8 mouse cellular contexts compared by ENCODE assay signal in genomic region chr16:23988466-23989208, GRCm38 (mm10). TPM values are rescaled to one million over a fixed set of nuclear protein-coding genes. Genes with fewer than 3 reads are reported as not detected.
DNase-seq lines count a peak whose midpoint lies in the region; ATAC-seq lines count a peak whose summit lies in the region.

Gm37419 (plus strand) TSS chr16:23988482.
Bcl6 (minus strand) TSS chr16:23988852.

- peak; percentile 83 for ATAC-seq in midbrain, embryonic 12.5 days (ENCODE audit: low FRiP score, low read depth)

- H3K27me3 ChIP-seq in embryonic facial prominence, embryonic 10.5 days (replicated peaks; ENCODE audit: low read depth, poor library complexity, severe bottlenecking): peaks cover 50% of the 10 kb centered on the region
- peaks cover 38% of the 10 kb centered on the region for H3K27me3 ChIP-seq in limb, embryonic 10.5 days (ENCODE audit: low read depth, poor library complexity, severe bottlenecking)
- H3K27me3 ChIP-seq in midbrain, embryonic 12.5 days: peaks cover 33% of the 10 kb centered on the region

- peak; percentile 87 for DNase-seq in adrenal gland, postnatal 14 days
- peak; percentile 88 for DNase-seq in embryonic facial prominence, embryonic 10.5 days (ENCODE audit: low spot score)
- DNase-seq in heart, adult 18-20 months: peak; percentile 90 to 93
- peak; percentile 92 for DNase-seq in kidney, adult 18-20 months
- peak; percentile 88 for DNase-seq in limb, embryonic 10.5 days (ENCODE audit: low spot score)
- peak; percentile 97 for DNase-seq in skeletal muscle tissue, adult 2 months (ENCODE audit: low read depth, low spot score)
- no peak for DNase-seq in MN1 (ENCODE audit: low spot score)

- no peaks in the 10 kb centered on the region for H3K36me3 ChIP-seq in embryonic facial prominence, embryonic 10.5 days (replicated peaks)
- no peaks in the 10 kb centered on the region for H3K36me3 ChIP-seq in limb, embryonic 10.5 days
- no peaks in the 10 kb centered on the region for H3K36me3 ChIP-seq in midbrain, embryonic 12.5 days

- peaks cover 54% of the 10 kb centered on the region for H3K4me1 ChIP-seq in embryonic facial prominence, embryonic 10.5 days
- H3K4me1 ChIP-seq in limb, embryonic 10.5 days: peaks cover 46% of the 10 kb centered on the region
- peaks cover 41% of the 10 kb centered on the region for H3K4me1 ChIP-seq in midbrain, embryonic 12.5 days

- H3K27ac ChIP-seq in embryonic facial prominence, embryonic 10.5 days (replicated peaks): peak within 1 kb of the TSS; percentile 99
- peak within 1 kb of the TSS; percentile 99 for H3K27ac ChIP-seq in limb, embryonic 10.5 days
- H3K27ac ChIP-seq in midbrain, embryonic 12.5 days (replicated peaks): peak within 1 kb of the TSS; percentile 97

- peak within 1 kb of the TSS; percentile 98 for H3K4me2 ChIP-seq in midbrain, embryonic 12.5 days (replicated peaks)

- no peaks in the 10 kb centered on the region for H3K9me3 ChIP-seq in embryonic facial prominence, embryonic 10.5 days
- H3K9me3 ChIP-seq in limb, embryonic 10.5 days (replicated peaks): no peaks in the 10 kb centered on the region
- H3K9me3 ChIP-seq in midbrain, embryonic 12.5 days: no peaks in the 10 kb centered on the region

- peak within 1 kb of the TSS; percentile 85 for H3K4me3 ChIP-seq in embryonic facial prominence, embryonic 10.5 days
- H3K4me3 ChIP-seq in limb, embryonic 10.5 days: peak within 1 kb of the TSS; percentile 64
- H3K4me3 ChIP-seq in midbrain, embryonic 12.5 days: peak within 1 kb of the TSS; percentile 68

- WGBS in embryonic facial prominence, embryonic 10.5 days: under 1% methylated on average over 68 of the region's 68 CpGs
- under 1% methylated on average over 68 of the region's 68 CpGs for WGBS in limb, embryonic 10.5 days
- under 1% methylated on average over 68 of the region's 68 CpGs for WGBS in midbrain, embryonic 12.5 days

- H3K9ac ChIP-seq in midbrain, embryonic 12.5 days (replicated peaks): peak within 1 kb of the TSS; percentile 77

RNA-seq across cellular contexts. Expression of gene Gm37419, which starts in this region (rescaled TPM):
- not detected in 2 replicates for total RNA-seq in adrenal gland, postnatal 14 days (2021)
- polyA plus RNA-seq in embryonic facial prominence, embryonic 10.5 days (2016; fragmentation: Nextera tagmentation; extraction: Ambion mirVana): not detected in 2 replicates
- total RNA-seq in heart, adult 18-20 months (2021): not detected
- not detected in 2 replicates for polyA plus RNA-seq in limb, embryonic 10.5 days (2016; fragmentation: Nextera tagmentation; extraction: Ambion mirVana)
- polyA plus RNA-seq in midbrain, embryonic 12.5 days (2016; fragmentation: Nextera tagmentation; extraction: Ambion mirVana): not detected in 2 replicates

RNA-seq across cellular contexts. Expression of gene Bcl6, which starts in this region (rescaled TPM):
- 48.4 and 72.0 TPM in 2 replicates for total RNA-seq in adrenal gland, postnatal 14 days (2021)
- 0.16 and 0.25 TPM in 2 replicates for polyA plus RNA-seq in embryonic facial prominence, embryonic 10.5 days (2016; fragmentation: Nextera tagmentation; extraction: Ambion mirVana)
- 10 to 100 TPM; 21.2 to 24.4 TPM for total RNA-seq in heart, adult 18-20 months (2021)
- polyA plus RNA-seq in limb, embryonic 10.5 days (2016; fragmentation: Nextera tagmentation; extraction: Ambion mirVana): 0.08 and 0.10 TPM in 2 replicates
- 0.15 and 0.25 TPM in 2 replicates for polyA plus RNA-seq in midbrain, embryonic 12.5 days (2016; fragmentation: Nextera tagmentation; extraction: Ambion mirVana)

Comparison
In these comparisons a context has a peak if more than half of its experiments do, and no peak if none do; other contexts are left out.
1. Peak in DNase-seq, H3K4me3 ChIP-seq and H3K27ac ChIP-seq in embryonic facial prominence, embryonic 10.5 days; RNA of the genes that start here not detected or under 1 TPM.
2. Peak in DNase-seq, H3K4me3 ChIP-seq and H3K27ac ChIP-seq in limb, embryonic 10.5 days; RNA of the genes that start here not detected or under 1 TPM.
3. Peak in ATAC-seq, H3K4me3 ChIP-seq, H3K27ac ChIP-seq, H3K9ac ChIP-seq and H3K4me2 ChIP-seq in midbrain, embryonic 12.5 days; RNA of the genes that start here not detected or under 1 TPM.